Mouse (Mus musculus): ENCODE data around the gene Efna3.

The Efna3 gene

GRCm38 (mm10) chr3:89322514-89323165 lies at the start of gene Efna3:
Gene Efna3 (minus strand): TSS chr3:89322965.
- in situ Hi-C loops (cut with MseI, MboI) = no loop called here

- in situ Hi-C loops (cut with MseI, MboI) = no loop called here
Measured at GRCm38 (mm10) chr3:89367338-89367737, 44.6 kb upstream of the Efna3 start.

- in situ Hi-C loops (cut with MseI, MboI) = no loop called here
Measured at GRCm38 (mm10) chr3:89365486-89366414, 43.0 kb upstream of the Efna3 start.

GRCm38 (mm10) chr3:89365153-89365485 lies 42.4 kb upstream of the Efna3 start, which contains the start of gene Dcst1:
Gene Dcst1 (minus strand): TSS chr3:89365253.
- in situ Hi-C loops (cut with MseI, MboI) = no loop called here

- in situ Hi-C loops (cut with MseI, MboI) = no loop called here
Measured at GRCm38 (mm10) chr3:89364631-89365030, 41.9 kb upstream of the Efna3 start.

GRCm38 (mm10) chr3:89361675-89362074 lies 38.9 kb upstream of the Efna3 start, which contains the start of gene Dcst2:
Gene Dcst2 (plus strand): TSS chr3:89361975.
- in situ Hi-C loops (cut with MseI, MboI) = no loop called here

- in situ Hi-C loops (cut with MseI, MboI) = no loop called here
Measured at GRCm38 (mm10) chr3:89360237-89360636, 37.5 kb upstream of the Efna3 start.

- in situ Hi-C loops (cut with MseI, MboI) = no loop called here
Measured at GRCm38 (mm10) chr3:89359630-89360029, 36.9 kb upstream of the Efna3 start.

- in situ Hi-C loops (cut with MseI, MboI) = no loop called here
Measured at GRCm38 (mm10) chr3:89356029-89356428, 33.3 kb upstream of the Efna3 start.

- in situ Hi-C loops (cut with MseI, MboI) = no loop called here
Measured at GRCm38 (mm10) chr3:89355512-89355902, 32.7 kb upstream of the Efna3 start.

GRCm38 (mm10) chr3:89354816-89355511 lies 32.2 kb upstream of the Efna3 start:
- in situ Hi-C loops (cut with MseI, MboI) = no loop called here

GRCm38 (mm10) chr3:89351271-89351670 lies 28.5 kb upstream of the Efna3 start:
- in situ Hi-C loops (cut with MseI, MboI) = no loop called here

- in situ Hi-C loops (cut with MseI, MboI) = no loop called here
Measured at GRCm38 (mm10) chr3:89349869-89350501, 27.2 kb upstream of the Efna3 start, which contains the start of gene Adam15. Gene Adam15 (minus strand): TSS chr3:89349996.

GRCm38 (mm10) chr3:89348911-89349868 lies 26.4 kb upstream of the Efna3 start:
- in situ Hi-C loops (cut with MseI, MboI) = no loop called here

- in situ Hi-C loops (cut with MseI, MboI) = no loop called here
Measured at GRCm38 (mm10) chr3:89347916-89348315, 25.2 kb upstream of the Efna3 start.

- in situ Hi-C loops (cut with MseI, MboI) = no loop called here
Measured at GRCm38 (mm10) chr3:89346815-89347540, 24.2 kb upstream of the Efna3 start.

GRCm38 (mm10) chr3:89343279-89343678 lies 20.5 kb upstream of the Efna3 start:
- in situ Hi-C loops (cut with MseI, MboI) = no loop called here

- in situ Hi-C loops (cut with MseI, MboI) = no loop called here
Measured at GRCm38 (mm10) chr3:89341794-89342193, 19.0 kb upstream of the Efna3 start.

- in situ Hi-C loops (cut with MseI, MboI) = no loop called here
Measured at GRCm38 (mm10) chr3:89340465-89340864, 17.7 kb upstream of the Efna3 start.

GRCm38 (mm10) chr3:89339416-89339815 lies 16.7 kb upstream of the Efna3 start:
- in situ Hi-C loops (cut with MseI, MboI) = no loop called here

Measured in mouse trophoblast stem cell (cell line).